Mouse (Mus musculus): ENCODE data around the gene Atp6v0a2.

GRCm38 (mm10) chr5:124624291-124624690 lies 4.1 kb upstream of the Atp6v0a2 start:
- TF ChIP-seq CTCF (IDR thresholded peaks at IDR 0.05; ENCODE audit: low read depth) (no peak), EP300 (optimal IDR thresholded peaks at IDR 0.05) (no peak)
